Mouse (Mus musculus) E14TG2a.4 (cell line): ENCODE data around the gene Gm45213.

Experiments
- CTCF ChIP-seq: conservative IDR thresholded peaks from 2 replicates; pipeline ENCODE4 v1.5.1; 2014; ENCODE audit warnings: low read length
- NANOG ChIP-seq: IDR thresholded peaks from 2 replicates; pipeline ENCODE4 v1.6.1; 2014; ENCODE audit warnings: borderline replicate concordance, low read length, mixed read lengths
- POU5F1 ChIP-seq: IDR thresholded peaks from 2 replicates; pipeline ENCODE4 v1.6.1; 2014; ENCODE audit warnings: low read length, borderline replicate concordance

GRCm38 (mm10) chr7:66058703-66059102 is 15.3 kb downstream of the Gm45213 start, which contains the start of gene Snrpa1:
- TF ChIP-seq CTCF (no peak), NANOG (no peak), POU5F1 (no peak)
